Mouse (Mus musculus) cerebellum, adult 9-10 months (tissue): ENCODE results near the gene Ptprcap.
"Not testable (repeated sequence)": the region's sequence is repeated elsewhere in the genome, so short reads cannot be mapped to it uniquely, and the experiment has no call there.

Source experiments
- DNase-seq: peaks from one replicate; pipeline ENCODE4 v3.0.0; 2022

Gene Ptprcap

GRCm38 (mm10) chr19:4153232-4153654, at the start of gene Ptprcap:
Gene Ptprcap (plus strand): TSS chr19:4153604.
- peak; percentile 85 for DNase-seq

DNA sequence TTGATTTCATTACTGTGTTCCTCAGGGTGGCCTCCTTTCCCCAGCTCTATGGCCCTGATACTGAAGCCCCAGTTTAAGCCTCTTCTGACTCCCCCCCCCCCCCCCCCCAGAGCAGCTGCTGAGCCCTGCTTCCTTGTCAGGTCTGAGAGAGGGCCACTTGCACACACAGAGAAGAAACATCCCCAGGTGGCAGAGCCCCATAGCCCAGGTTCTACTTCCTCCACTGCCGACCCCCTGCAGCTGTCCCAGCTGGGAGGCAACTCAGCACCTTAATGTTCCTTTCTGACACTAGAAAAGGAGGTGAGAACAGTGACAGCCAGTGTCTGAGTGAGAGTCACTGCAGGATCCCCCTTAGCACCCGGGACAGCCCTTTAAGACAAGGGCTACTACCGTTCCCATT, 49.6 kb upstream of the Ptprcap start:
- DNase-seq: no peak

DNA sequence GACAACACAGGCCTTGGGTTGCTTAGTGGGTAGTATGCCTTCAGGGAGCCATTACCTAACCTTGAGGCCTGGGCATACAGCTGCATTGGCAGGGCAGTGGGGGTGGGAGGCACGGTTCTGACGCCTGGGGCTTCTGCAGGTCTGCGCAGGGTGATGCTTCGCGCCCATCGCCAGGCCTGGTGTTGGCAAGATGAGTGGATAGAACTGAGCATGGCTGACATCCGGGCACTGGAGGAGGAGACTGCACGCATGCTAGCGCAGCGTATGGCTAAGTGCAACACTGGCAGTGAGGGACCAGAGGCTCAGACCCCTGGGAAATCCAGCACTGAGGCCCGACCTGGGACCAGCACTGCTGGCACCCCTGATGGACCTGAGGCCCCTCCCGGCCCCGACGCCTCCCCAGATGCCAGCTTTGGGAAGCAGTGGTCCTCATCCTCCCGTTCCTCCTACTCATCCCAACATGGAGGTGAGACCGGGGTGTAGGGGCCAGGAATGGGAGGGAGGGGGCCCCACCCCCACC, 48.7 kb upstream of the Ptprcap start:
- DNase-seq: no peak

- no peak for DNase-seq
Observed at GRCm38 (mm10) chr19:4106654-4107053, 46.8 kb upstream of the Ptprcap start.

GRCm38 (mm10) chr19:4108535-4108934, 44.9 kb upstream of the Ptprcap start:
- no peak for DNase-seq

- DNase-seq: no peak
Observed at GRCm38 (mm10) chr19:4112063-4112960, 41.1 kb upstream of the Ptprcap start.

- DNase-seq: peak; percentile 97
Observed at GRCm38 (mm10) chr19:4113186-4113805, 40.1 kb upstream of the Ptprcap start.

GRCm38 (mm10) chr19:4113806-4114230, 39.6 kb upstream of the Ptprcap start:
- DNase-seq: no peak

DNA sequence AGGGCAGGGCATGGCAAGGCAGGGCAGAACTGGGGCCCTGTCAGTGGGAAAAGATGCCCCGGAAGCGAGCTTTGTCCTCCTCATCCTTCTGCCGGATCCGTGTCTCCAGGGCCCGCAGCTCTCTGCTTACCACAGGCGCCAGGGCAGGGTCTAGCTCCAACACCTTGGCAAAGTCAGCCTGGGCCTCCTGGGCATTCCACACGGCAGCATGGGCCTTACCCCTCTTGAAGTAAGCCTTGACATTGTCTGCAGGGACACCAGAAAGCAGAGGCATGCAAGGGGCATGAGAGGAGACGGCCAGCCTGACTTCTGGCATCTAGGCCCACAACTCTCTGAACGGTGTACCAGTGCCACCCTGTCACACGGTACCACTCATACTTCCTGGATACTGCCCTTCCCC, 38.9 kb upstream of the Ptprcap start:
- no peak for DNase-seq

GRCm38 (mm10) chr19:4115144-4115543, 38.3 kb upstream of the Ptprcap start:
- peak; percentile 55 for DNase-seq

- DNase-seq: no peak
Observed at GRCm38 (mm10) chr19:4115816-4116215, 37.6 kb upstream of the Ptprcap start.

GRCm38 (mm10) chr19:4117006-4117405, 36.4 kb upstream of the Ptprcap start:
- DNase-seq: no peak

- no peak for DNase-seq
Observed at GRCm38 (mm10) chr19:4118350-4118749, 35.1 kb upstream of the Ptprcap start.

DNA sequence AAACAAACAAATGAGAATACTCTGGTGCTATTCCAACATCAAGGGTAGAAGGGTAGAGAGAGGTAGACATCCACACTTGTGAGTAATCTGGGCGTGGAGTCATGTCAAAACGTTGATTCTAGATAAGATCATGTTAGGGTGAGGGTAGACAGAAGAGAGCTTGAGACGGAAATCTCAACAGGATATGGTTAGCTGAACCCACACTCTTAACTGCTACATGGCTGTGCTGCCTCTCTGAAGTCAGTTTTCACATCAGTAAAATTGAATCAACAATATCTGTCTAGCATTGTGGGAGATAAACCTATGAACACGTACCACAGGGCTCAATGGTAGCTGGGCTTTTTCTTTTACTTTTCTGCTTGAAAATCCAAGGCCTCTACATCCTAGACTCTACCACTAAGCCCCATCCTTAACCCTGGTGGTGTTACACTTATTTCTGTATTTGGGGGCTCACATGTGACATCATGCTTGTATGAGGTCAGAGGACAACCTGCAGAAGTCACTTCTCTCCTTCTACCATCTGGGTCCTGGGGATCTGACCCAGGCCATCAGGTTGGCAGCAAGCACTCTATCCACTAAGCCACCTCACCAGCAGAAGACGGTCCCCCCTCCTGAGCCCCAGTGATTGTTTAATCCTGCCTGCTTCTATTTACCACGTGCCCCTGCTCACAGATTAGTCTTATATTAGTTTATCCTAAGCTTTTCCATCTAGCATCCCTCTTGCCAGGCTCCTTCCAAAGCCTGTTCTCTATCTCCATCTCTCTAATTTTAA, 33.5 kb upstream of the Ptprcap start:
- no peak for DNase-seq

- DNase-seq: peak; percentile 63
Observed at GRCm38 (mm10) chr19:4120496-4120895, 32.9 kb upstream of the Ptprcap start.

DNA sequence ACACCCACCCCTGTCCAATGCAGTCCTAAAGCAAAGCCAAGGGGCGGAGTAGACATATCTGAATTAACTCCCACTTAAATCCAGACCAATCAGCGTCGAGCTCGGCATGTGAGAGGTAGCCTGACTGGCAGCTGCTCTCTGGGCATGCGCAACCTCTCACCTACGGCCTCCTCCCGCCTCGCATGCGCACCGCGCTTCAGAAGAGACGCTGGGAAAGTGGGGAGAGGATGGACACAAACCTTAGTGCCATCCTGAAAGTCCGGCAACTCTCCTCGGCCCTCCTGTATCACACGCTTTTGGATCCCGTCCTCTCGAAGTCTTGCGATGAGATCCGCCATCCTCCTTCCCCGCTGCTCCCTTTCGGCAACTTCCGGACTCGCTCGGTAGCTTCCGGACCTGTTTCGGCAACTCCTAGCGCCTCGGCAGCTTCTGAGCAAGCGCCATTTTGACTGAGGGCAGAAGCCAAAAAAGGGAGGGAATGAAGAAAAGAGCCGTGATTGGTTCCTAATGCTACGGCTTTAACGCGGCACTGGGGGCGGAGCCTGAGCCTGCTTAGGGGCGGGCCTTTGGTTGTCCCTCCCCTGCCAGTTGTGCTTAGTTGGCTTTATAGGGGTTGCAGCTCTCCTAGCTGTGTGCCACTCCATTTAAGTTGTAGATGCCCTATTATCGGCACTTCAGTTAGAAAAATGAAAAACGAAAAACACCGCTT, 32.2 kb upstream of the Ptprcap start:
- DNase-seq: peak; percentile 99

GRCm38 (mm10) chr19:4121896-4122295, 31.5 kb upstream of the Ptprcap start:
- DNase-seq: not testable (repeated sequence)

- DNase-seq: no peak
Observed at GRCm38 (mm10) chr19:4122411-4123370, 30.7 kb upstream of the Ptprcap start.

- no peak for DNase-seq
Observed at GRCm38 (mm10) chr19:4124432-4124831, 29.0 kb upstream of the Ptprcap start.

GRCm38 (mm10) chr19:4125268-4125667, 28.1 kb upstream of the Ptprcap start:
- DNase-seq: peak; percentile 71
